Mouse (Mus musculus): ENCODE measurements around the gene Plcb1. TPM values are rescaled to one million over a fixed set of nuclear protein-coding genes. Genes with fewer than 3 reads are reported as not detected.
"Not testable (repeated sequence)": the region's sequence is repeated elsewhere in the genome, so short reads cannot be mapped to it uniquely, and the experiment has no call there.

Gene Plcb1
- polyA plus RNA-seq, 1 experiment from 2014 or later = 11.7 TPM

- DNase-seq (ENCODE audit: low spot score) (peak; percentile 41), ATAC-seq (ENCODE audit: insufficient read depth, low FRiP score, low TSS enrichment) (peak; percentile 23; the same call in 1 of the 2 replicates)
- Histone ChIP-seq H3K4me3 (ENCODE audit: low read depth, low read length) (no peak overlapping the region), H3K27ac (ENCODE audit: low read depth, low read length) (no peak overlapping the region), H3K4me2 (ENCODE audit: low read depth) (no peak overlapping the region), H3K9ac (ENCODE audit: low read length) (no peak overlapping the region), H3K36me3 (ENCODE audit: control insufficient read depth, insufficient read depth, low read length) (no peaks in the 10 kb centered on the region), H3K27me3 (ENCODE audit: control insufficient read depth, insufficient read depth, low read length) (no peaks in the 10 kb centered on the region), H3K9me3 (ENCODE audit: control insufficient read depth, low read length) (no peaks in the 10 kb centered on the region), H3K4me1 (ENCODE audit: control insufficient read depth, insufficient read depth, low read length) (no peaks in the 10 kb centered on the region)
- 45% methylated on average over 1 of the region's 1 CpGs for WGBS
Measured at GRCm38 (mm10) chr2:135361798-135362197, 575.9 kb downstream of the Plcb1 start.

- Histone ChIP-seq H3K36me3 (ENCODE audit: control insufficient read depth, insufficient read depth, low read length) (no peaks in the 10 kb centered on the region), H3K4me3 (ENCODE audit: low read depth, low read length) (no peak overlapping the region), H3K27me3 (ENCODE audit: control insufficient read depth, insufficient read depth, low read length) (no peaks in the 10 kb centered on the region), H3K4me2 (ENCODE audit: low read depth) (no peak overlapping the region), H3K9ac (ENCODE audit: low read length) (no peak overlapping the region), H3K27ac (ENCODE audit: low read depth, low read length) (no peak overlapping the region), H3K4me1 (ENCODE audit: control insufficient read depth, insufficient read depth, low read length) (no peaks in the 10 kb centered on the region), H3K9me3 (ENCODE audit: control insufficient read depth, low read length) (no peaks in the 10 kb centered on the region)
- WGBS = 92% methylated on average over 5 of the region's 5 CpGs
- DNase-seq (ENCODE audit: low spot score) = no peak
- no peak for ATAC-seq (ENCODE audit: insufficient read depth, low FRiP score, low TSS enrichment)
Measured at GRCm38 (mm10) chr2:135362948-135363347, 577.1 kb downstream of the Plcb1 start.

DNA sequence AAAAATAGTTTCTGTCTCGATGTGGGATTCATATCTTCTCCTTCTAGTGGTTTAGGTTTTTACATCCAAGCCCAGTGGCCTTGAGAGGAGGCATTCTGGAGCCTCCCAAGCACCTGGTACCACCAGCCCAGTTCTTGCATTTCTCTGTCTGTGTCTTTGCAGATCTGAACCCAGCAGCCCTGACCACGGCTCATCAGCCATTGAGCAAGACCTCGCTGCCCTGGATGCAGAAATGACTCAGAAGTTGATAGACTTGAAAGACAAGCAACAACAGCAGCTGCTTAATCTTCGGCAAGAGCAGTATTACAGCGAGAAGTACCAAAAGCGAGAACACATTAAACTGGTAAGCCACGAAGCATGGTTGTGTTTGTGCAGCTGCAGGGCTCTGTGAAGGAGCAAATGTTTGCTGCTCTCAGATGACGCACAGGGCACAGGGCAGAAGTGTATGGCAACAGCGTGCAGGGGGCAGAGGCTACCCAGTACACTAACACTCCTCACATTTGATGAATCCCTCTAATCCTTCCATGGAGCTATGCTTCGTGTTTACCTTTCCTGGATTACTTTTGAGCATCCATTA is 584.5 kb downstream of the Plcb1 start:
- no peak for ATAC-seq (ENCODE audit: insufficient read depth, low FRiP score, low TSS enrichment)
- H3K4me3 ChIP-seq (ENCODE audit: low read depth, low read length) = no peak overlapping the region
- no peaks in the 10 kb centered on the region for H3K27me3 ChIP-seq (ENCODE audit: control insufficient read depth, insufficient read depth, low read length)
- H3K9ac ChIP-seq (ENCODE audit: low read length) = no peak overlapping the region
- 56% methylated on average over 10 of the region's 10 CpGs for WGBS
- DNase-seq (ENCODE audit: low spot score) = no peak
- H3K36me3 ChIP-seq (ENCODE audit: control insufficient read depth, insufficient read depth, low read length) = no peaks in the 10 kb centered on the region
- no peak overlapping the region for H3K27ac ChIP-seq (ENCODE audit: low read depth, low read length)
- H3K4me1 ChIP-seq (ENCODE audit: control insufficient read depth, insufficient read depth, low read length) = no peaks in the 10 kb centered on the region
- no peaks in the 10 kb centered on the region for H3K9me3 ChIP-seq (ENCODE audit: control insufficient read depth, low read length)
- no peak overlapping the region for H3K4me2 ChIP-seq (ENCODE audit: low read depth)

DNA sequence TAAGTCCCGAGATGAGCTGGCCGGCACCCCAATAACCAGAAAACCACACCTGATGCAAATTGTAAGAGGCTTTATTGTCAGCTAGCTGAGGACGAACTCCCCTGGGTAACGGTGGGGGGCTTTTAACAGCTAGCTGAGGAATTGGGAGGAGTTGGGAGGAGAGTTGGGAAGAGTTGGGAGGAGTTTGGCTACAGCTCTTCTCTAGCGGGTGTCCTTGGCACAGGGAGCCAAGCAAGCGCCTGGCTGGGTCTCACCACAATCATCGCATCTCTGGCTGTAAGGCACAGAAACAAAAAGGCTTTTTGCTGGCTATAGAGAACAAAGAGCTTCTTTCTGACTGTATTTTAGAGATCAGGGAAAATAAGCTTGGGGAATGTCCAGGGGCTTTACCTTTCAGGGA is 594.9 kb downstream of the Plcb1 start:
- WGBS = 20% methylated on average over 7 of the region's 7 CpGs
- not testable (repeated sequence) for H3K4me3 ChIP-seq (ENCODE audit: low read depth, low read length); H3K36me3 ChIP-seq (ENCODE audit: control insufficient read depth, insufficient read depth, low read length); H3K4me2 ChIP-seq (ENCODE audit: low read depth); DNase-seq (ENCODE audit: low spot score); H3K27me3 ChIP-seq (ENCODE audit: control insufficient read depth, insufficient read depth, low read length); H3K4me1 ChIP-seq (ENCODE audit: control insufficient read depth, insufficient read depth, low read length); ATAC-seq (ENCODE audit: insufficient read depth, low FRiP score, low TSS enrichment); H3K27ac ChIP-seq (ENCODE audit: low read depth, low read length); H3K9ac ChIP-seq (ENCODE audit: low read length); H3K9me3 ChIP-seq (ENCODE audit: control insufficient read depth, low read length)

- Histone ChIP-seq H3K4me2 (ENCODE audit: low read depth) (no peak overlapping the region), H3K9me3 (ENCODE audit: control insufficient read depth, low read length) (no peaks in the 10 kb centered on the region), H3K27ac (ENCODE audit: low read depth, low read length) (no peak overlapping the region), H3K4me3 (ENCODE audit: low read depth, low read length) (no peak overlapping the region), H3K4me1 (ENCODE audit: control insufficient read depth, insufficient read depth, low read length) (no peaks in the 10 kb centered on the region), H3K9ac (ENCODE audit: low read length) (no peak overlapping the region), H3K27me3 (ENCODE audit: control insufficient read depth, insufficient read depth, low read length) (no peaks in the 10 kb centered on the region), H3K36me3 (ENCODE audit: control insufficient read depth, insufficient read depth, low read length) (no peaks in the 10 kb centered on the region)
- ATAC-seq (ENCODE audit: insufficient read depth, low FRiP score, low TSS enrichment) = no peak
- 80% methylated on average over 1 of the region's 1 CpGs for WGBS
- no peak for DNase-seq (ENCODE audit: low spot score)
Measured at GRCm38 (mm10) chr2:135381396-135381795, 595.5 kb downstream of the Plcb1 start.

DNA sequence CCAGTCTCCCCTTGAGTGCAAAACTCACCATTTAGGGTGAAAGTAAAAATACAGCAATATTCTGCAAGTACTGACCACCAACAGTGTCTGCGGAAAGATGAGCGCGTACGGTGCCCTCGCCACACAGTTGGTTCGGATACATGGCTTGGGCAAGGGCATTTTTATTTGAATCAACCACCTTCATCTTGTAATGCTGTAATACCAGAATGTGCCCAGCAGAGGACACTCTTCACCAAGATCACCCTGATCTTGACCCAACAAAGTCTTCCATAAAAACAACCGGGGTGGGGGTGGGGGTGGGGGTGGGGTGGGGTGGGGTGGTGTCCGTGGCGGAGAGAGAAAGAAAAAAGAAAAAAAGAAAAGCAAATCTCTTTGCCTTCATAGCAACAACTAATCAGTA is 602.1 kb downstream of the Plcb1 start:
- ATAC-seq (ENCODE audit: insufficient read depth, low FRiP score, low TSS enrichment) (no peak), DNase-seq (ENCODE audit: low spot score) (no peak)
- H3K4me3 ChIP-seq (ENCODE audit: low read depth, low read length) = no peak overlapping the region
- 60% methylated on average over 9 of the region's 9 CpGs for WGBS
- no peaks in the 10 kb centered on the region for H3K9me3 ChIP-seq (ENCODE audit: control insufficient read depth, low read length)
- no peak overlapping the region for H3K9ac ChIP-seq (ENCODE audit: low read length)
- H3K27me3 ChIP-seq (ENCODE audit: control insufficient read depth, insufficient read depth, low read length) = no peaks in the 10 kb centered on the region
- no peaks in the 10 kb centered on the region for H3K4me1 ChIP-seq (ENCODE audit: control insufficient read depth, insufficient read depth, low read length)
- no peak overlapping the region for H3K4me2 ChIP-seq (ENCODE audit: low read depth)
- H3K27ac ChIP-seq (ENCODE audit: low read depth, low read length) = no peak overlapping the region
- no peaks in the 10 kb centered on the region for H3K36me3 ChIP-seq (ENCODE audit: control insufficient read depth, insufficient read depth, low read length)

GRCm38 (mm10) chr2:135394698-135395097 is 608.8 kb downstream of the Plcb1 start:
- Histone ChIP-seq H3K4me2 (ENCODE audit: low read depth) (no peak overlapping the region), H3K4me3 (ENCODE audit: low read depth, low read length) (no peak overlapping the region), H3K9ac (ENCODE audit: low read length) (no peak overlapping the region), H3K27ac (ENCODE audit: low read depth, low read length) (no peak overlapping the region), H3K4me1 (ENCODE audit: control insufficient read depth, insufficient read depth, low read length) (no peaks in the 10 kb centered on the region), H3K36me3 (ENCODE audit: control insufficient read depth, insufficient read depth, low read length) (no peaks in the 10 kb centered on the region), H3K9me3 (ENCODE audit: control insufficient read depth, low read length) (no peaks in the 10 kb centered on the region), H3K27me3 (ENCODE audit: control insufficient read depth, insufficient read depth, low read length) (no peaks in the 10 kb centered on the region)
- ATAC-seq (ENCODE audit: insufficient read depth, low FRiP score, low TSS enrichment) = no peak
- 82% methylated on average over 3 of the region's 3 CpGs for WGBS
- no peak for DNase-seq (ENCODE audit: low spot score)

- Histone ChIP-seq H3K4me2 (ENCODE audit: low read depth) (no peak overlapping the region), H3K4me1 (ENCODE audit: control insufficient read depth, insufficient read depth, low read length) (no peaks in the 10 kb centered on the region), H3K36me3 (ENCODE audit: control insufficient read depth, insufficient read depth, low read length) (no peaks in the 10 kb centered on the region), H3K27ac (ENCODE audit: low read depth, low read length) (no peak overlapping the region), H3K9ac (ENCODE audit: low read length) (no peak overlapping the region), H3K4me3 (ENCODE audit: low read depth, low read length) (no peak overlapping the region), H3K27me3 (ENCODE audit: control insufficient read depth, insufficient read depth, low read length) (no peaks in the 10 kb centered on the region), H3K9me3 (ENCODE audit: control insufficient read depth, low read length) (no peaks in the 10 kb centered on the region)
- 93% methylated on average over 3 of the region's 3 CpGs for WGBS
- DNase-seq (ENCODE audit: low spot score) (no peak), ATAC-seq (ENCODE audit: insufficient read depth, low FRiP score, low TSS enrichment) (no peak)
Measured at GRCm38 (mm10) chr2:135396375-135396774, 610.5 kb downstream of the Plcb1 start.

DNA sequence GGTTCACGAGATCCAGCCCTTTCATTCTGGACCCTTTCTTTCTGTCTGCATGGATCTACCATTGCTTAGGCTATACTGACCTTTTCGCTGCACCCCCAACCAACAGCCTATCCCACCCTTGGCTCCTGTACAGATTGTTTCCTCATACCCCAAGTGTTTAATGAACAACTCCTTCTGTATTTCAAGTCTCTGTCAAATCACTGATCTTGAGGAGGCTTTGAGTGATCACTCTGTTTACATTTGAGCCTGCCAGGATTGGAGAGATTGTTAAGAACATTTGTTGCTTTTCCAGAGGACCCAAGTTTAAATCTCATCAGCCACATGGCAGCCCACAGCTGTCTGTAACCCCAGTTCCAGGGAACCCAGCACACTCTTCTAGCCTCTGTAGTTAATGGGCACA is 612.1 kb downstream of the Plcb1 start:
- H3K4me3 ChIP-seq (ENCODE audit: low read depth, low read length) = no peak overlapping the region
- H3K9me3 ChIP-seq (ENCODE audit: control insufficient read depth, low read length) = no peaks in the 10 kb centered on the region
- no peak overlapping the region for H3K4me2 ChIP-seq (ENCODE audit: low read depth)
- peaks cover 1% of the 10 kb centered on the region; the same call in 1 of the 2 replicates for H3K4me1 ChIP-seq (ENCODE audit: control insufficient read depth, insufficient read depth, low read length)
- 91% methylated on average over 2 of the region's 2 CpGs for WGBS
- ATAC-seq (ENCODE audit: insufficient read depth, low FRiP score, low TSS enrichment) (no peak), DNase-seq (ENCODE audit: low spot score) (no peak)
- H3K27ac ChIP-seq (ENCODE audit: low read depth, low read length) = no peak overlapping the region
- H3K36me3 ChIP-seq (ENCODE audit: control insufficient read depth, insufficient read depth, low read length) = no peaks in the 10 kb centered on the region
- no peaks in the 10 kb centered on the region for H3K27me3 ChIP-seq (ENCODE audit: control insufficient read depth, insufficient read depth, low read length)
- H3K9ac ChIP-seq (ENCODE audit: low read length) = no peak overlapping the region
